Mouse (Mus musculus) megakaryocyte-erythroid progenitor cell, adult 5-6 weeks (primary cell): ENCODE results near the gene Mamdc4. TPM values are rescaled to one million over a fixed set of nuclear protein-coding genes. Genes with fewer than 3 reads are reported as not detected.

Experiments used
- ATAC-seq: replicated peaks from 2 replicates; pipeline ENCODE4 v1.8.0; 2016; ENCODE audit warnings: mild to moderate bottlenecking, inconsistent platforms; ENCODE audit not compliant: severe bottlenecking, poor library complexity, low FRiP score, low TSS enrichment
- total RNA-seq, 2 experiments: library from RNA; stranded (forward) in 1 of 2; stranded (reverse) in 1 of 2; fragments of 200-1000, 215-1000 nt in 1 of 2; fragments of >200 nt in 1 of 2; fragmentation: Nextera tagmentation in 1 of 2; gene quantifications; 2 replicates each; pipeline ENCODE4 v1.2.3; 2014 to 2017

Gene Mamdc4
- total RNA-seq, 2 experiments from 2014 or later, result 2.0 to 8.1 TPM

DNA sequence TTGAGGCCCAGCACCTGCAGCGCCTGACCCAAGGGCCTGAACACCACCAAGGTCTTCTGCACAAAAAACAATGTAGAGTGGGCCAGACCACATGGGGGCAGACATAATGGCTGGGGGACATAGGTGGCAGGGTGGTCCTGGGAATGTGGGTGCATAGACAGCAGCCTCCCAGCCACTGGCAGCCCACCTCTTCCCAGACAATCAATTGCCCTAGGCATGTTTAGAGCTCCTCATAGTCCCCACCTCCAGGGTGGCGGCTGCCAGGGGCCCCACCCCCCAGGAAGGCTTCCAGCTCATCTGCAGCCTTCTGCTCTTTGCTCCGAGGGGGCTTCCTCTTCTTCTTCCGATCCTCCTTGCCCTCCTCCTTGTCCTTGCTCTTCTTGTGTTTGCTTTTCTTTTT is 8.9 kb upstream of the Mamdc4 start:
- ATAC-seq, result no peak

DNA sequence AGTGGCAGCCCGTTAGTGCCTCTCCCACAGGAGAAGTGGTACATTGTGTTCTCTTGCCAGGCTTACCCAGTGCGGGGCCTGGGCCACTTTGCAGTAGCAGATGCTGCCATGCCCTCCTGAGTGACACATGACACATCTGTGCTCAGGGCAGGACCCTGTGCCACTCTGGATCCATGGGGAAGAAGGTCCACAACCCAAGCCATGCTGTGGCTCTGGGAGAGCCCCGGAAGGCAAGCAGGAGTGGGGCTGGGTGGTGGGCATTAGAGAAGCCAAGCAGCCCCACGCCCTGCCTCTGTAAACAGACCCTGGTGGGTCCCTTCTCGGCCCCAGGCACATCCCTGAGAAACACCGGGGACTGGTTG is 8.5 kb upstream of the Mamdc4 start:
- no peak for ATAC-seq

GRCm38 (mm10) chr2:25582466-25583119 is 7.9 kb upstream of the Mamdc4 start:
- ATAC-seq, result no peak; the same call in 1 of the 2 replicates

GRCm38 (mm10) chr2:25581901-25582301 is 7.3 kb upstream of the Mamdc4 start:
- no peak for ATAC-seq

DNA sequence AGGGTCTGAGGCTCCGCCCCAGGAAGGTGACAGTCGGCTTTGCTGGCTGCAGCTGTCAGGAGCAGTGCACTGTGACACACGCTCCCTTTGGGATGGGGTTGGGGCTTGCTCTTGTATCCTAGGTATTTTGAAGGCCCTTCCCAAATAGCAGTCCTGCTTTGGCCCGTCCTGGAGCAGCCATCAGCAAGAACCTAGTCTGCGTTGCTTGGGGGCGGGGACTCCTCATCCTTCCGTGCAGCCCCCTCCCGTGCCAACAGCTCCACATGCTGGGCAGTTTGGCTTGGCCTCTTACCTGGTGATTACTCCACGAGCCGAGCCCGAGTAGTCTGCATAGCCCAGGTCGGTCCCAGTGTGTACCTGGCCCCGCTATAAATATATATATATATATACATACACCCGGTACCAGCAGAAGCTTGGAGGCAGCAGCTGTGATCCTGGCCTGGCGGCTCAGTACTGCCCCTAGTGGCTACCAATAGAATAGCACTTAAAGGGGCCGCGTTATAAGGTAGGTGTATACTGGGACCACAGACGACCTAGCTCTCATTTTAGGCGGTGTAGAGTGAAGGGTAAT is 6.7 kb upstream of the Mamdc4 start, which contains the start of gene Ajm1:
Ajm1 (minus strand) TSS at position 464 of the 571 bp plus-strand sequence.
- peak; percentile 69 for ATAC-seq

- no peak for ATAC-seq
Observed at GRCm38 (mm10) chr2:25580621-25581101, 6.0 kb upstream of the Mamdc4 start.

DNA sequence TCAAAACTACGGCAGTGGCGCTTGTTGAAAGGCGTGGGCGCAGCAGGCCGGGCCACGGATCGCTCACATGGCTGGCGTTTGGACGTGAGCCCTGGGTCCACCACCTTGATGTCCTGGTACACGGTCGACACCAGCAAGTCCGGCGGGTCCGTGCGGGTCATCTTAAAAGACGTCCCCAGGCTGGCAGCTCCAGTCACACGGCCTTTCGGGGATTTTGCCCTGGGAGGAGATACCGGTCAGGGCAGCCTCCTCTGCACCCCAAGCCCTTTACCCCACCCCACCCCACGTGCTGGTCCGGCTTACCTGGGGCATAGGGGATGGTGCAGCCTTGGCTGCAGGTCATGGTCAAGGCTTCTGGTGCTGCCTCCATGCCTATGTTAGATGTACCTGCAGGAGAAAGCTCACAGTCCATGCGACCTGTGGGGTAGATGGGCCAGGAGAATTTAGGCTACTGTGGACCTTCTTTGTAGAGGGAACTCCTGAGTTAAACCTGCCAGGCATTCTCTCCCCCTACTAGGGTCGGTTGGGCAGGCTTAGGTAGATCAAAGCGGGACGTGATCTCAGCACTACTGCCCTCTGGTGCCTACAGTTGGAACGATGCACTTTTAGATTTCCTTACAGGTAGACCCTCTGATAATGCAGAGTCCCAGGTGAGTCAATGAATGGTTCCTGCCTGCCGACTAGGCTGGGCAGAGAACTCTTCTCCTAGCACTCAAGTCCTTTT is 5.3 kb upstream of the Mamdc4 start:
- ATAC-seq, result no peak

DNA sequence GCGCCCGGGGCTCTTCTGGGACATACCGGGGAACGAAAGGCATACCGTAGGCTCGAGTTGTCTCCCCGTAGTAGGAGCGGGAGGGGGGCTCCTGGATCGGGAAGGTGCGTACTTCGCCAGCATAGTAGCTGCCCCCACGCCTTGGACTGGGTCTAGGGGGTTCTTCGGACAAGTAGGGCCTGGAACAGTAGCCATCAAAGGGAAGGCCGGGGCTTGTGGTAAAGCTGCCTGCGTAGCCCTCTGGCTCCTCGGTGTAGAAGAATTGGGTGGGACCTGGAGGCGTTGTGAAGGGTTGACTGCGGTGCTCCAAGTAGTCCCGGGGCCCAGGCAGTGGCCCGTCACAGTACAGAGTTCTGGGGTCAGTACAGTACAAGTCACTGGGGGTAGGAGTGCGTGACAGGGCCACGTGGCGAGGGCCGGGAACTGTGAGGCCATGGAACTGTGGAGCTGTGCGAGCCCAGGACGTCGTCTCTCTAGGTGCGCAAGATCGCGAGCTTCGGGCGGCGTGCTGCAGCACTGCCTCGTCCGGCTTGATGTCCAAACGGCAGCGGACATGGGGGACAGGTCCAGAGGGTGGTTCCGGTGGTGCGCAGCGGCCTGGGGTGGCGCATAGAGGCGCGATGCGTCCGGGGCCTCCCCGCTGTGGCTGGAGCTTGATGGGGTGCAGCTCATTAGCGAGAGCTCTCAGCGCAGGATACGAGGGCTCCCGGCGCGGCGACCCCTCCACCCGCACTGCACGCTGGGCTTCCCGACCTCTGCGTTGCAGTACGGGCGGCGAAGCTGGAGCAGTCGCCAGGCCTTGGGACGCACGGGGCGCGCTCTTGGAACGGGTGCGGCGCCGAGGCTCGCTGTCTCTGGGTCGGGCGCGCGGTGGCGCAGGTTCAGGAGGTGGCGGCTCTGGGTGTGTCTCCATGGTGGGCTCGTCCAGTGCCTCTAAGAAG is 4.4 kb upstream of the Mamdc4 start:
- ATAC-seq, result no peak

DNA sequence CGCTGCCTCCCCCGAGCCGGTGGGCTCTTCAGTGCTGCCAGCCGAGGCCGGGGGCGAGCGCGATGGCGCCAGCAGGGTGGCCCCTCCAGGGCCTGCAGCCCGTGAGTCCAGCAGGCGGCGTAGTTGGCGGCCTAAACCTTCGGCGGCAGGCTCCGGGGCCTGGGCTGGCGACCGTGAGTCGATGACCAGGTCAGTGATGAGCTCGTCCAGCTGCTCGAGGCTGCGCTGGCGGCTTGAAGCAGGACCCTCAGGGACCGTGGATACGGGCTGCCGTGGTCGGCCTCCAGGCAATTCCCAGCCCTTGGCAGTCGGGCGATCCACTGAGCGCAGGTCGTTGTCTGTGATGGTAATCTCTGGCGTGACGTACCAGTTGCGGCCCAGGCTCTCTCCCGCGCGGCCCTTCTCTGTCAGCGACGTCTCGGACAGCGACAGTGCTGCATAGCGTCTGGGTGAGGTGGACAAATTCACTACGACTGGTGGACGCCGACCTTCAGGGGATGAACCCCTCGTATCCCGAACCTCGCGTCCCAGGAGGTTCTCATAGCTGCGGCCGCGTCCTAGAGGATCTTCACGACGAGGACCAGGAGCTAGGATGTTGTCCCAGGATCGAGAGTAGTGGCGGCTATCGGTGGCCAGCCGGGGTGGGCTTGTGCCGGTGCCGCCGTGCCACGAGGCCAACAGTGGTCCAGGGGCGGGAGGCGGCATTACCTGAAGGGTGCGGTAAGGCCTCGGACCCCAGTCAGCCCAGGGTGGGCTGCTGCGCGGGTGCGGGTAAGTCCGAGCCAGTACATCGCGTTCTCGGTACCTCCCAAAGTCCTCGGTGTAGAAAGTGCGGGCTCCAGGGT is 3.5 kb upstream of the Mamdc4 start:
- no peak for ATAC-seq

GRCm38 (mm10) chr2:25576965-25577891 is 2.6 kb upstream of the Mamdc4 start:
- no peak for ATAC-seq

DNA sequence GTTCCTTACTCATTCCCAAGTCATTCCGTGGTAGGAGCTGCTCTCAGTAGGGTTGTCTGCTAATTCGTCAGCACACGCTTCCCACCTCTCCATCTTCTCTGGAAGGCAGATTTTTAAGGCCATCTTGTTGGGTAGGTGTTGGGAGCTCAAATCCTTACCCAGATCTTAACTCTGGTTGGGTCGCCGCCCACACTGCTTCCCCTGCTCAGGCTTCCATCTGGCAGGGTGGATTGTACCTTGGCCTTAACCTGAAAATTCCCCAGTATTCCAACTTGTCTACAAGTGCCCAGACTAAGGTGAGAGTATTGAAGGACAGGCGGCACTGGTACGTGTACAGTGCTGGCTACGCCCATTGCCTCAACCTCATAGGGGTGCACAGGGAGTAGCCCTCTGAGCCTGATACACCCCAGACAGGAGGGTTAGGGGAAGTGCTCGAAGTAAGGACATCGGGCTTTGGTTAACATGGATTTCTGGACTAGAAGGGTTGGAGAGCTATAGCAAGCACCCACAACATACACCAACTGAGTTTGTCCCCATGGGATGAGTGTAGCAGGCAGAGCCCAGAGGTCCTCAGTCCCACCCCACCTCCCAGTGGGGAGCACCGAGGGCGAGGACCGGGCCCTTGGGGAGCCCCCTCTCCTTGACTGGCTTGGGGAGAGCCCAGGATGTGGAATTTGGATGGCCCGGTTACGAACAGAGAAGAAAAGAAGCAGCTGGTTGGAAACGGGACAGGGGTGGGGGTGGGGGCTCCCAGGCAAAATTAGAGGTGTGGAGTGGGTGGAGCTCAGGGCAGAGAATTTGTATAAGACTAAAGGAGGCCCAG is 1.6 kb upstream of the Mamdc4 start:
- no peak for ATAC-seq

GRCm38 (mm10) chr2:25575432-25576027 is 885 bp upstream of the Mamdc4 start:
- no peak for ATAC-seq

DNA sequence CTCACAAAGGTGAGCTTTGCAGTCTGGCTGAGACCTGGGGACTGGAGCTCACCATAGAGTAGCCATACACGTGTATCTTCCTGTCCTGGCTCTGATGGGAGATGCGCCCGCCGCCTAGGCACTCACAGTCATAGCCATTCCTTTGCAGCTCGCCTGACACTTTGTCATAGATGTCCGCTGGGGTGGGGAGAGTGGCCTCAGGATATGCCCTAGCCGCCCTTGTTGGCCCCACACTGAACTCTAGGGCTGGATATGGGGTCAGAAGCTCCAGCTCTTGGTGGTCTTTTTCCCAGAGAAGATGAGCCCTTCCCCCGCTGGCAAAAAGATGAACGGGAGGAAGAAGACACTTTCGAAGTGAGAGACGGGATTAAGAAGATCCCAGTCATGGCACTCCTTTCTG is 509 bp downstream of the Mamdc4 start:
- ATAC-seq, result no peak

GRCm38 (mm10) chr2:25573068-25573467 is 1.6 kb downstream of the Mamdc4 start:
- ATAC-seq, result no peak

GRCm38 (mm10) chr2:25571221-25571620 is 3.4 kb downstream of the Mamdc4 start:
- no peak for ATAC-seq

- ATAC-seq, result no peak
Observed at GRCm38 (mm10) chr2:25569323-25569722, 5.3 kb downstream of the Mamdc4 start.
